ENCODE assay signal across 10 mouse cellular contexts in genomic region chr1:56991613-56992012, GRCm38 (mm10). TPM values are rescaled to one million over a fixed set of nuclear protein-coding genes. Genes with fewer than 3 reads are reported as not detected.
DNase-seq lines count a peak whose midpoint lies in the region; ATAC-seq and TF ChIP-seq lines count a peak whose summit lies in the region.
"Had no signal": no experiment of that assay in that cellular context is flagged by ENCODE, and none has a peak within 500 bp of the region (broad histone marks: within the 10 kb centered on the region; RNA-seq: fewer than 3 reads in every experiment).

No protein-coding gene starts in this region.

- no peak overlapping the region for H3K4me2 ChIP-seq in kidney, embryonic 16.5 days (replicated peaks; ENCODE audit: low read depth, low read length)
- H3K4me2 ChIP-seq: liver, embryonic 15.5 days had no signal

- no peaks in the 10 kb centered on the region for H3K4me1 ChIP-seq in kidney, embryonic 16.5 days (ENCODE audit: insufficient read depth, low read length)
- no peaks in the 10 kb centered on the region for H3K4me1 ChIP-seq in thymus, adult 2 months (replicated peaks; ENCODE audit: control insufficient read depth, insufficient read depth, low read length)
- H3K4me1 ChIP-seq in small intestine, adult 2 months (ENCODE audit: control insufficient read depth, insufficient read depth, insufficient read length, low read length) = no peaks in the 10 kb centered on the region
- H3K4me1 ChIP-seq: liver, embryonic 15.5 days had no signal

- no peak overlapping the region for H3K27ac ChIP-seq in kidney, embryonic 16.5 days (ENCODE audit: low read length)
- no peak overlapping the region for H3K27ac ChIP-seq in thymus, adult 2 months (ENCODE audit: control insufficient read depth, insufficient read depth, low read length)
- H3K27ac ChIP-seq in small intestine, adult 2 months (ENCODE audit: insufficient read depth, low read depth, low read length) = no peak overlapping the region
- H3K27ac ChIP-seq: liver, embryonic 15.5 days had no signal

- peak; percentile 50 for DNase-seq in kidney, adult 18-20 months
- peak; percentile 7 for DNase-seq in thymus, postnatal 14 days
- no peak for DNase-seq in thymus, adult 2 months
- DNase-seq in ZHBTc4 (ENCODE audit: low read depth, low spot score) = peak; percentile 33
- DNase-seq in spleen, postnatal 14 days (ENCODE audit: low spot score in 2 of 2) = no peak
- no peak for DNase-seq in urinary bladder, postnatal 36 days (ENCODE audit: low spot score in 2 of 2)
- DNase-seq: adrenal gland, adult 8-10 months had no signal

- no peaks in the 10 kb centered on the region for H3K9me3 ChIP-seq in kidney, embryonic 16.5 days (ENCODE audit: low read length)
- H3K9me3 ChIP-seq: liver, embryonic 15.5 days had no signal

- TF ChIP-seq POLR2A in thymus, adult 2 months (IDR thresholded peaks at IDR 0.05; ENCODE audit: control insufficient read depth, extremely low read depth, insufficient read depth, low read length, poor library complexity) = no peak
- TF ChIP-seq POLR2A in small intestine, adult 2 months (IDR thresholded peaks at IDR 0.05; ENCODE audit: low read depth, low read length) = no peak

- no peak for ATAC-seq in kidney, embryonic 16.5 days (ENCODE audit: low FRiP score, low TSS enrichment)

- H3K9ac ChIP-seq in kidney, embryonic 16.5 days (replicated peaks; ENCODE audit: low read length) = no peak overlapping the region
- H3K9ac ChIP-seq: liver, embryonic 15.5 days had no signal

- no peak for TF ChIP-seq CTCF in thymus, adult 2 months (IDR thresholded peaks at IDR 0.05; ENCODE audit: borderline replicate concordance, control insufficient read depth, extremely low read depth, insufficient read depth, low read length, poor library complexity)
- TF ChIP-seq CTCF in small intestine, adult 2 months (IDR thresholded peaks at IDR 0.05; ENCODE audit: extremely low read depth, insufficient read length, insufficient replicate concordance, low read depth, low read length) = 0 out of 2 replicates have a peak, but pooled peaks have one; percentile 26

- 60% methylated on average over 4 of the region's 4 CpGs for WGBS in kidney, embryonic 16.5 days
- WGBS in thymus, adult 2 months = 77% methylated on average over 4 of the region's 4 CpGs
- 62% methylated on average over 4 of the region's 4 CpGs for whole genome bisulfite sequencing in small intestine, adult 2 months

- peaks cover 10% of the 10 kb centered on the region for H3K27me3 ChIP-seq in kidney, embryonic 16.5 days (ENCODE audit: insufficient read depth, low read length)
- no peaks in the 10 kb centered on the region for H3K27me3 ChIP-seq in thymus, adult 2 months (ENCODE audit: control insufficient read depth, insufficient read depth, low read length)
- no peaks in the 10 kb centered on the region for H3K27me3 ChIP-seq in small intestine, adult 2 months (ENCODE audit: control insufficient read depth, insufficient read depth, low read length)
- H3K27me3 ChIP-seq: liver, embryonic 15.5 days had no signal

- no peak overlapping the region for H3K4me3 ChIP-seq in kidney, embryonic 16.5 days (ENCODE audit: low read length)
- no peak overlapping the region for H3K4me3 ChIP-seq in thymus, adult 2 months (ENCODE audit: control insufficient read depth, insufficient read depth, low read length)
- no peak overlapping the region for H3K4me3 ChIP-seq in small intestine, adult 2 months (ENCODE audit: low read depth, low read length)
- H3K4me3 ChIP-seq: liver, embryonic 15.5 days had no signal

- no peaks in the 10 kb centered on the region for H3K36me3 ChIP-seq in kidney, embryonic 16.5 days (ENCODE audit: insufficient read depth, low read length)
- H3K36me3 ChIP-seq in thymus, adult 2 months (ENCODE audit: control insufficient read depth, insufficient read depth, low read length) = no peaks in the 10 kb centered on the region
- no peaks in the 10 kb centered on the region for H3K36me3 ChIP-seq in small intestine, adult 2 months (ENCODE audit: control insufficient read depth, insufficient read depth, low read length)
- H3K36me3 ChIP-seq: liver, embryonic 15.5 days had no signal

RNA-seq across cellular contexts. Expression of gene Satb2, which starts 13.2 kb away (rescaled TPM):
- 1.6 and 2.6 TPM in 2 replicates for polyA plus RNA-seq in kidney, embryonic 16.5 days (2015; fragmentation: Nextera tagmentation; extraction: Ambion mirVana)
- 0.14 and 0.16 TPM in 2 replicates for polyA plus RNA-seq in thymus, adult 2 months (2012; rRNA removed)
- 0.20 and 5.2 TPM in 2 replicates for polyA plus RNA-seq in small intestine, adult 2 months (2012; rRNA removed)

Comparison
In these comparisons a context has a peak if more than half of its experiments do, and no peak if none do; other contexts are left out.
1. DNase-seq: peak in kidney, adult 18-20 months (single experiment), thymus, postnatal 14 days (single experiment) and ZHBTc4 (single experiment); none in thymus, adult 2 months (single experiment), spleen, postnatal 14 days (0 of 2) and urinary bladder, postnatal 36 days (0 of 2).